Mouse (Mus musculus): ENCODE measurements around the gene Kmt5b.

Kmt5b gene

DNA sequence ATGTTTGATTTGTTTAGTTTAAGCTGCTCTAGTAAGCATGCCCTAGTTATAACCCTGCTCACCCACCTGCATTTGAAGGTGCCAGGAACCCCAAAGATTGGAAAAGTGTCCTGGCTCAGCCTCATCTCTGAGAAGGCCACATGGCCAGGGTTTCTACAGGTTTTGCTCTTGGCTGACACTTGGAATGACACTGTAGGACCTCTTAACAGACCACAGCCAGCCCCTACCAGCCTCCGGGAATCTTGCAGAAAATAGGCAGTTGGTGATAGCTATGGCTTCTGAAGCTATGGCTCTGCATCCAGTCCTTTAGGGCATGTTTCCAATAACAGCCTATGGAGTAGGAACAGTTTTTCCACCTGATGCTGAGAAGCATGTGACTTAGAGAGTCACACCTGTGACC, 77.6 kb downstream of the Kmt5b start:
- no peak for DNase-seq (ENCODE audit: low spot score)

- DNase-seq (ENCODE audit: low spot score), result no peak
These were observed 78.1 kb downstream of the Kmt5b start for GRCm38 (mm10) chr19:3845339-3845738.

DNA sequence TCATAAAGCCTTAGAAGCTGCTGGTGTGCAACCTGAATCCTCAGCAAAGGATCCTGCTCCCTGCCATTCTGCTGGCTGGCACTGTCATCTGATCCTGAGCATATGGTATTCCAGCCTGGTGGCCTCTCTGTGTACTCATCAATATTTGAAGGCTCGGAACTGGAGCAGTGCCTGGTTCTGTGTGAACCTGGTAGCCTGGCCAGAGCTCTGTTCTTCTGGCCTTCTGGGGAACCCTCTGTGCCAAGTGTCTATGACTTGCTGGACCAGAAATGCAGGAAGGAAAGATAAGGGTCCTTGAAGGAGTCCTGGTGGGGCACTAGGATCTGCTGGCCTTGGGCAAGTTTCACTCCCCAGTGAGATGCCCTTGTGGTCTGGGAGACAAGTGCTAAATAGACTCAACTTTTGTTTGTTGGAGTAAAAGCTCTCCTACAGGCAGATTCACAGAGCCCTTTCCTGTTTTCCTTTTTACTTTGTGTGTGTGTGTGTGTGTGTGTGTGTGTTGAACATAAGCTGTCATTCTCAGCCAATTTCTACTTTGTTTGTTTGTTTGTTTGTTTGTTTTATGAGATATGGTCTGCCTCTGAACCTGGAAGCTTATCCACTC, 78.7 kb downstream of the Kmt5b start:
- DNase-seq (ENCODE audit: low spot score), result no peak

GRCm38 (mm10) chr19:3846676-3847604, 79.7 kb downstream of the Kmt5b start:
- no peak for DNase-seq (ENCODE audit: low spot score)

GRCm38 (mm10) chr19:3847711-3848110, 80.5 kb downstream of the Kmt5b start:
- DNase-seq (ENCODE audit: low spot score), result no peak

- DNase-seq (ENCODE audit: low spot score), result no peak
These were observed 81.1 kb downstream of the Kmt5b start for GRCm38 (mm10) chr19:3848207-3848808.

GRCm38 (mm10) chr19:3849251-3849650, 82.0 kb downstream of the Kmt5b start:
- DNase-seq (ENCODE audit: low spot score), result no peak

- no peak for DNase-seq (ENCODE audit: low spot score)
These were observed 82.9 kb downstream of the Kmt5b start for GRCm38 (mm10) chr19:3850076-3850475.

- DNase-seq (ENCODE audit: low spot score), result no peak
These were observed 83.7 kb downstream of the Kmt5b start for GRCm38 (mm10) chr19:3850847-3851469.

DNA sequence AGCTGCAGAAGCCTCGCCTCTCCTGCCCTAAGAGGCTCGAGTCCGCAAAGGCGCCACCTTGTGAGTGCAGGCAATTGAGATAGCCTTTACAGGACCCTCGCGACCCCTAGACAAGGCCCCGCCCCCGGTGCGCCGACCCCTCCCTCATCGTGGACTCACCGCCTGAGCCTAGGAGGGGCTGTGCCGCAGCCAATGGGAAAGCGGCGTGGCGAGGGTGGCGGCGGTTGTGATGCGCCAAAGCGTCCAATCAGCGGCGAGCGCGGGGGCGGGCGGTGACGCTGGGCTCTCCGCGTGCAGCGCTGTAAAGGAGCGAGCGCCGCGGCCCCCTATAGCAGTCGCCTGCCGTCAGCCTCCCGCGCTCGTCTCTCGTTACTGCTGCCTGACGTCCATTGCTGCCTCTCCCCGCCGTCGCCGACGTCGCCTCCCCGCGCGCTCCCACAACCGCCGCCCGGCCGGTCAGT, 84.3 kb downstream of the Kmt5b start, which contains the start of gene Chka:
Chka (plus strand) TSS at position 272 of the 461 bp plus-strand sequence.
- peak; percentile 91 for DNase-seq (ENCODE audit: low spot score)

DNA sequence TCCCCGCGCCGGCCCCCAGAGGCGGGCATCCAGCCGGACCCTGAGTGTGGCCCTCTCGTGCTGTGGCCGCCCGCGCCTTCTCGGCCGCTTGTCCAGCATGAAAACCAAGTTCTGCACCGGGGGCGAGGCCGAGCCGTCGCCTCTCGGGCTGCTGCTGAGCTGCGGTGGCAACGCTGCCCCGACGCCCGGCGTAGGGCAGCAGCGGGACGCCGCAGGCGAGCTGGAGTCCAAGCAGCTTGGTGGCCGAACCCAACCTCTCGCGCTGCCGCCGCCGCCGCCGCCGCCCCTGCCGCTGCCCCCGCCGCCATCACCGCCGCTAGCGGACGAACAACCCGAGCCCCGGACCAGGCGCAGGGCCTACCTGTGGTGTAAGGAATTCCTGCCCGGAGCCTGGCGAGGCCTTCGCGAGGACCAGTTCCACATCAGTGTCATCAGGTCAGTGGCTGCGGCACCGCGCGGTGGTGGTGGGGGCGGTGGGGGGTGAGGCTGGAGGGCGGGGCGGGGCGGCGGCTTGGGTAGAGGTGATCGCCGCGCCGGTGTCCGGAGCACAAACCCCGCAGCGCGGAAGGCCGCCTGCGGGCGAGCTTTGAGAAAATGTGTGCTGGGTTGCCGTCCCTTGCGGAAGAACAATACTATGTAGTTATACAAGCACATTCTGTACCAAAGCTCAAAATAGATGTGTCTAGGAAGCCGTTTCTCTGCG, 84.9 kb downstream of the Kmt5b start:
- DNase-seq (ENCODE audit: low spot score), result no peak

- no peak for DNase-seq (ENCODE audit: low spot score)
These were observed 85.9 kb downstream of the Kmt5b start for GRCm38 (mm10) chr19:3853121-3853520.

DNA sequence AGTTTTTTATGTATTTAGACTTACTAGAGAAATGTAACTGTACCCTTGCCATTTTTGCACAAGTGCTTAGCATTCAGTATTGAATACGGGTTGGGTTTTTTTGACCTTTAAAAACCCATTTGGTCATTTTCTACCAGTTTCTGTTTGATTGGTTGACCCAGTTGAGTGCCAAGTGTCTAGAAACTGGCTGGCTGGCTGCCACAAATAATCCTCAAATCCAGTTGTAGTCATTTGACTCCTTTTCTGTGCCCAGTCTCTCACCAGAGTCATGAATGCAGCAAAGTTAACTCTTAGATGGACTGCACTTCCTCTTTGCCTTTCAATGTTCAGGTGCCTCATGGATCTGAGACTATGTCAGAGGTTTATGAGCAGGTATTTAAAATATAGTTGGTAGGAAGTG, 86.7 kb downstream of the Kmt5b start:
- DNase-seq (ENCODE audit: low spot score), result no peak

- no peak for DNase-seq (ENCODE audit: low spot score)
These were observed 87.9 kb downstream of the Kmt5b start for GRCm38 (mm10) chr19:3855091-3855490.

GRCm38 (mm10) chr19:3855601-3856000, 88.4 kb downstream of the Kmt5b start:
- DNase-seq (ENCODE audit: low spot score), result no peak

- DNase-seq (ENCODE audit: low spot score), result no peak
These were observed 90.0 kb downstream of the Kmt5b start for GRCm38 (mm10) chr19:3857220-3857619.

DNA sequence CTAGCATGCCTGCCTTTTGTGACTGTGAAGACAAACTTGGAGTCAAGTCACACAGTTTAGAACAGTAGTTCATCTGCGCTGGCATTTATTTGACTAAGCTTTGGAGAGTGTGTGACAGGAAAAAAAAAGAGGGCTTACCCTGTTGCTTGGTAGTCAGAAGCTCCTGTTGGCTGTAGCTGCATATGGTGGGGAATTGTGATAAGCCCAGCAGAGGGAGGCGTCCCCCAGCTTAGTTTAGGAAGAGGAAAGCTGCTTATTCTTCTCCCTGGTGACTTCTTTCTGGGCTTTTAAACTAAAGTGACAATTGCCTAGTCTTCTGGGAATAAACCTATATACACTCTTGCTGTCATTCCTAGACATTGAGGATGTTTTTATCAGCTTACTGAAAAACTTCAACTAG, 95.5 kb downstream of the Kmt5b start:
- DNase-seq (ENCODE audit: low spot score), result no peak

DNA sequence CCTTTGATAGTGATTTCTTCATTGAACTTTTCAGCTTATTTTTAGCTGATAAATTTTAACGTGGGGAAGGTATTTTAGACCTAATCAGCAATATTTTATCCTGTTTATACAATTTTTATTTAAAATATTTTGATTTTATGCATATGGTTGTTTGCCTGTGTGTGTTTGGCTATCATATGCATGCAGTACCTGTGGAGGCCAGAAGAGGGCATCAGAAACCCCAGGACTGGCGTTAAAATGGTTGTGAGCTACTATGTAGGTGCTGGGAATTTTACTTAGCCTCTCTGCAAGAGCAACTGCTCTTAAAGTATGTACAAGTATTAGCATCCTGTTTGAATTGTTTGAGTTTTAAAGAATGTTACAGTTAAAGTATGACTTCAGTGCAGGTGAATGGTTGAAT, 97.7 kb downstream of the Kmt5b start:
- no peak for DNase-seq (ENCODE audit: low spot score)
